In the genomic region with DNA sequence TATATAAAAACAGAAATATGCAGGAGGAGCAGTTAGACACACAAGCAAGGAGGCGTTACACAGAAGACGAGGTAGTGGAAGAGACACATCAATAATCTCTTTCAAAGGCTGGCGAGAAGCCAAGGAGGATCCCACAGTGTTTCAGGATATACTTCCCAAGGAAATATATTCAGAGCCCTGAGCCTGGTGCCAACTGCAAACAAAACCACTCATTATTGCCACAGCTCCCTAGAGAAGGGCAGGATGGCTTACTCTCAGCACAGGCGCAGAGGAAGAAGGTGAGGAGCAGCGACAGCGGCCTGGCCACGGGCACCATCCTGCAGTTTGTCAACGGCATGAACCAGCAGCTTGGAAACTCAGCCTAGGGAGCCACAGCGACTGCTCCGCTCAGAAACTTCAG, we compare ENCODE assay signal across 10 mouse cellular contexts.
DNase-seq lines count a peak whose midpoint lies in the region; ATAC-seq and TF ChIP-seq lines count a peak whose summit lies in the region.
"Had no signal": no experiment of that assay in that cellular context is flagged by ENCODE, and none has a peak within 500 bp of the region (broad histone marks: within the 10 kb centered on the region; RNA-seq: fewer than 3 reads in every experiment).

No protein-coding gene starts in this region.

- peak; percentile 36 for ATAC-seq in frontal cortex, adult (ENCODE audit: low TSS enrichment)
- ATAC-seq in midbrain, embryonic 14.5 days (ENCODE audit: low FRiP score, low TSS enrichment) = peak; percentile 57
- ATAC-seq in midbrain, embryonic 11.5 days (ENCODE audit: low FRiP score) = no peak
- peak; percentile 42 for ATAC-seq in forebrain, postnatal 0 days
- ATAC-seq in neural tube, embryonic 15.5 days (ENCODE audit: low FRiP score) = peak; percentile 65

- TF ChIP-seq CTCF in forebrain, postnatal 0 days (IDR thresholded peaks at IDR 0.05; ENCODE audit: low read depth) = no peak

- no peak overlapping the region for H3K4me2 ChIP-seq in midbrain, embryonic 14.5 days (ENCODE audit: low read length)
- no peak overlapping the region for H3K4me2 ChIP-seq in midbrain, embryonic 11.5 days
- no peak overlapping the region for H3K4me2 ChIP-seq in forebrain, postnatal 0 days (ENCODE audit: low read depth)
- H3K4me2 ChIP-seq in neural tube, embryonic 15.5 days = 0 out of 2 replicates have a peak overlapping the region, but pooled peaks have one; percentile 13

- no peaks in the 10 kb centered on the region for H3K27me3 ChIP-seq in midbrain, embryonic 14.5 days (ENCODE audit: control insufficient read depth, insufficient read depth, low read length)
- H3K27me3 ChIP-seq in midbrain, embryonic 11.5 days (ENCODE audit: control insufficient read depth, insufficient read depth, low read length) = no peaks in the 10 kb centered on the region
- H3K27me3 ChIP-seq in forebrain, postnatal 0 days (ENCODE audit: insufficient read depth, low read length) = no peaks in the 10 kb centered on the region
- no peaks in the 10 kb centered on the region for H3K27me3 ChIP-seq in neural tube, embryonic 15.5 days (replicated peaks)

- DNase-seq in frontal cortex, postnatal 14 days (ENCODE audit: low spot score in 2 of 2) = no peak
- DNase-seq in midbrain, embryonic 14.5 days = peak; percentile 80
- DNase-seq in midbrain, embryonic 11.5 days (ENCODE audit: low spot score, missing footprints) = no peak
- peak; percentile 26 for DNase-seq in forebrain, postnatal 0 days
- no peak for DNase-seq in adrenal gland, postnatal 4 days (ENCODE audit: low spot score in 2 of 2)
- no peak for DNase-seq in frontal cortex, postnatal 10 days (ENCODE audit: low spot score in 2 of 2)
- DNase-seq: embryo, embryonic 11 days; gastrocnemius, postnatal 36 days had no signal

- H3K4me3 ChIP-seq in midbrain, embryonic 14.5 days (replicated peaks; ENCODE audit: low read depth, low read length) = no peak overlapping the region
- H3K4me3 ChIP-seq in midbrain, embryonic 11.5 days (ENCODE audit: low read depth, low read length) = no peak overlapping the region
- no peak overlapping the region for H3K4me3 ChIP-seq in forebrain, postnatal 0 days (ENCODE audit: low read depth, low read length)
- H3K4me3 ChIP-seq in neural tube, embryonic 15.5 days (replicated peaks) = no peak overlapping the region

- peak overlapping the region; percentile 64 for H3K27ac ChIP-seq in midbrain, embryonic 14.5 days (replicated peaks; ENCODE audit: low read depth, low read length)
- no peak overlapping the region for H3K27ac ChIP-seq in midbrain, embryonic 11.5 days (ENCODE audit: low read depth, low read length)
- no peak overlapping the region for H3K27ac ChIP-seq in forebrain, postnatal 0 days (ENCODE audit: low read depth, low read length)
- H3K27ac ChIP-seq in neural tube, embryonic 15.5 days (replicated peaks) = peak overlapping the region; percentile 41; the same call in 1 of the 2 replicates

- H3K36me3 ChIP-seq in midbrain, embryonic 14.5 days (ENCODE audit: control insufficient read depth, insufficient read depth, low read length) = no peaks in the 10 kb centered on the region
- no peaks in the 10 kb centered on the region for H3K36me3 ChIP-seq in midbrain, embryonic 11.5 days (ENCODE audit: control insufficient read depth, insufficient read depth, low read length)
- H3K36me3 ChIP-seq in forebrain, postnatal 0 days (ENCODE audit: insufficient read depth) = no peaks in the 10 kb centered on the region
- no peaks in the 10 kb centered on the region for H3K36me3 ChIP-seq in neural tube, embryonic 15.5 days

- no peaks in the 10 kb centered on the region for H3K9me3 ChIP-seq in midbrain, embryonic 14.5 days (ENCODE audit: control insufficient read depth, low read length)
- no peaks in the 10 kb centered on the region for H3K9me3 ChIP-seq in midbrain, embryonic 11.5 days (ENCODE audit: control insufficient read depth, low read length)
- no peaks in the 10 kb centered on the region for H3K9me3 ChIP-seq in forebrain, postnatal 0 days (ENCODE audit: low read length)
- no peaks in the 10 kb centered on the region for H3K9me3 ChIP-seq in neural tube, embryonic 15.5 days (replicated peaks)

- WGBS in midbrain, embryonic 14.5 days = 40% methylated on average over 10 of the region's 10 CpGs
- WGBS in midbrain, embryonic 11.5 days = 77% methylated on average over 10 of the region's 10 CpGs
- 37% methylated on average over 10 of the region's 10 CpGs for WGBS in forebrain, postnatal 0 days
- WGBS in neural tube, embryonic 15.5 days = 22% methylated on average over 10 of the region's 10 CpGs

- peaks cover 32% of the 10 kb centered on the region for H3K4me1 ChIP-seq in midbrain, embryonic 14.5 days (ENCODE audit: control insufficient read depth, insufficient read depth, low read length)
- H3K4me1 ChIP-seq in midbrain, embryonic 11.5 days (ENCODE audit: control insufficient read depth, insufficient read depth, low read length) = peaks cover 9% of the 10 kb centered on the region
- H3K4me1 ChIP-seq in forebrain, postnatal 0 days (ENCODE audit: insufficient read depth) = 0 out of 2 replicates have a peak, but pooled peaks cover 5% of the 10 kb centered on the region
- peaks cover 27% of the 10 kb centered on the region for H3K4me1 ChIP-seq in neural tube, embryonic 15.5 days

- H3K9ac ChIP-seq in midbrain, embryonic 14.5 days (replicated peaks; ENCODE audit: low read length) = no peak overlapping the region
- no peak overlapping the region for H3K9ac ChIP-seq in midbrain, embryonic 11.5 days (ENCODE audit: low read length)
- H3K9ac ChIP-seq in forebrain, postnatal 0 days = no peak overlapping the region
- H3K9ac ChIP-seq in neural tube, embryonic 15.5 days (replicated peaks) = no peak overlapping the region

Comparison
In these comparisons a context has a peak if more than half of its experiments do, and no peak if none do; other contexts are left out.
1. DNase-seq: peak in midbrain, embryonic 14.5 days (single experiment) and forebrain, postnatal 0 days (single experiment); none in frontal cortex, postnatal 14 days (0 of 2), midbrain, embryonic 11.5 days (single experiment), adrenal gland, postnatal 4 days (0 of 2) and frontal cortex, postnatal 10 days (0 of 2).
2. H3K27ac ChIP-seq: peak in midbrain, embryonic 14.5 days (single experiment) and neural tube, embryonic 15.5 days (single experiment); none in midbrain, embryonic 11.5 days (single experiment) and forebrain, postnatal 0 days (single experiment).